Mouse (Mus musculus) kidney, adult 9 months (tissue): ENCODE data around the gene Snx18.

Experiments
- DNase-seq: peaks from one replicate; pipeline ENCODE4 v3.0.0; 2022

Gene Snx18

DNA sequence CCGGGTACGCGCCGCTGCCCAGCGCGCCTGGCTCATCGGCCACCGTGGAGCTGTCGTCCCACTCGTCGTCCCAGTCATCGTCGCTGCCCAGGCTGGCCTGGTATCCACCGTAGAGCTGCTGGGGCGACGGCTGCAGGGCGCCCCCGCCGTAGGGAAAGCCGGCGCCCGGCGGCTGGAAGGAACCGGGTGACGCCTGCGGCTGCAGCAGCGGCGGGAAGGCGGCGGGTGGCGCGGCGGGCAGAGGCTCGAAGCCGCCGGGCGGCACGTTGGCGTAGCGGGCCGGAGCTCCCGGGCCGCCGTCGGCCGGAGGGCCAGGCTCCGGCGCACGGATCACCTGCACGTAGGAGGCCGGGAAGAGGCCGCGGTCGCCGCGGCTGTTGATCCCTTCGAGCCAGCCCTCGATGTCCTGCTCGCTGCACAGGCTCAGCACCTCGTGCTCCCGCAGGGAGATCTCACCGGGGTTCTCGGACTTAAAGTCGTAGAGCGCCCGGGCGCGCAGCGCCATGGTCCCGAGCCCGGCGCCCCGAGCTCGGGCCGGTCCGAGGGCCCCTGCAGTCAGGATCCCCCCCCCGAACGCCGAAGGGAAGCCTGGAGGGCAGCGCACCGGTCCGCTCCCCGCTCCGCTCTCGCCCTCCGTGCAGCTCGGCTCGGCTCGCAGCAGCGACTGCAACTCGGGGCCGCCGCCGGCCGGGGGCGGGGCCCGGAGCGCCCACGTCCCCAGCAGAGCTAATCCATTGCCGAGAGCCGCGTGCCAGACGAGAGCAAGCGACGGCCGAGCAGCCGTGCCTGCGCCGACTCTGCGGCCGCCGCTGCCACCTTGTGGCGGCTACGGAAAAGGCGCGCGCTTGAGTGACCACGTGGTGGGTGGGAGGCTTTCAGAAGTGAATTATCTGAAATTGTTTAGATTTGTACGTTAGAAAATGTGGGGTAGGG is at the start of gene Snx18:
TSS of gene Snx18 (minus strand) at position 674 of the 933 bp plus-strand sequence.
- DNase-seq: peak; percentile 92

DNA sequence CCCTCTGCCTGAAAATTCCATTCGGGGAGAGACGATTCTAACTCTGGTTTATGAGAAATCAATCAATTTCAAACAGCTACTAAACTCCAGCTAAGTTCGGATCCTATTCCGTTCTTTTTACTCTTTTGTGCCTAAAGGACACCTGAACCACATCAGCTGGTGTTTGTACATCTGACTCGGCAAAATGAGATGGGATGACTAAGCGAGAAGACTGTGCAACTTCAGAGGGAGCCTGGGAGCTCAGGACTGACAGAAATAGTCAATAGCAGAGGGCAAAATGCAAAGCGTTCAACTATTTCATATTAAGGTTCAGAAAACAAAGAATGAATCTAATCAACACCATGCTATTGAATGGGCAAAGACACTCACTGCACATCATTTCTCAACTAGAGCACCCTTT is 45.5 kb upstream of the Snx18 start:
- DNase-seq: no peak

DNA sequence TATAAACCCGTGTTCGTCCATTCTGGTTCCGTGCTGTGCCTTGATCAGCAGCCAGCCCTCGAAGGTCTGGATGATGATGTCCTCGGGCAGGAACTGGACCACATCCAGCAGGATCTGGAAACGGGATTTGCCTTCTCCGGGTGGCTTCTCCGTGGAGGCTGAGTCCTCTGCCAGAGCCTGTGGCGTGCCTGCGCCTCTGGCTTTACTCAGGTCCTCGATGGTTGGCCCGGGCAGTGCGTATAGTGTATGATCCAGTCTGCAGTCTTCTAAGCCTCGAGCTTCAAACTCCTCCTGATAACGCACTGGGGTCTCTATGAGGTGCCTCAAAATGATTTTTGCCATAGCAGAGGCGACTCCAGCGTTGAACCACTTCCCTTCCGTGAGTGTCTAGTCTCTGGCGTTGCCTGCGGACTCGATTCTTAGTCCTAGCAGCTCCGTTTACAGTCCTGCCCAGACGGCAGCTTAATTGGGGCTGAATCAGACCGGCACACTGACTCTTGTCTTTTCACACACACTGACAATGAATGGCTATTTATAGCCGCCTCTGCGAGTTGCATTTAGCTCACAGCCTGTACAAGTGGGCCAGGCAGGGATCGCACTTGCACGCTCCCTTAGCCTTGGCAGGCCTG is 44.9 kb upstream of the Snx18 start, which contains the start of gene Hspb3:
TSS of gene Hspb3 (minus strand) at position 526 of the 629 bp plus-strand sequence.
- DNase-seq: no peak

DNA sequence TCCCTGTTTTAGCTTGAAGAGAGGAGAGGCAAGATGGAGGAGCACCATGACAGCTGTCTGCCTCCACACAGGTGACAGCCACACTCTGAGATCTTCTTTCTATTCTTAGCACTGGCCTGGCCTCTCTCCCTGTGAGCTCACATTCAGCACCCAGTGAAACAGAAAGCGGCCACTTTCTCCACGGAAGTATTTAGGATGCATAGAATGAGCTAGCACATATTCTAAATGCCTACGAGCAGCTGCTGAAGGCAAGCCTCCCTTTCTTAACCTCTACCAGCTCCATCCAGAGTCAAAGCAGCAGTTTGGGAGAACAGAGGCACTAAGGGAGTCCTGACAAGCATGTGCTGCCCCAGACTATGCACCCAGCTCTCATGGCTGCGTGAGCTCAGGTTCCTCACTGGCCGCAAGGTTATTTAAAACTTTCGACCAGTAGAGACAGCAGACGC is 43.5 kb upstream of the Snx18 start:
- DNase-seq: no peak

DNA sequence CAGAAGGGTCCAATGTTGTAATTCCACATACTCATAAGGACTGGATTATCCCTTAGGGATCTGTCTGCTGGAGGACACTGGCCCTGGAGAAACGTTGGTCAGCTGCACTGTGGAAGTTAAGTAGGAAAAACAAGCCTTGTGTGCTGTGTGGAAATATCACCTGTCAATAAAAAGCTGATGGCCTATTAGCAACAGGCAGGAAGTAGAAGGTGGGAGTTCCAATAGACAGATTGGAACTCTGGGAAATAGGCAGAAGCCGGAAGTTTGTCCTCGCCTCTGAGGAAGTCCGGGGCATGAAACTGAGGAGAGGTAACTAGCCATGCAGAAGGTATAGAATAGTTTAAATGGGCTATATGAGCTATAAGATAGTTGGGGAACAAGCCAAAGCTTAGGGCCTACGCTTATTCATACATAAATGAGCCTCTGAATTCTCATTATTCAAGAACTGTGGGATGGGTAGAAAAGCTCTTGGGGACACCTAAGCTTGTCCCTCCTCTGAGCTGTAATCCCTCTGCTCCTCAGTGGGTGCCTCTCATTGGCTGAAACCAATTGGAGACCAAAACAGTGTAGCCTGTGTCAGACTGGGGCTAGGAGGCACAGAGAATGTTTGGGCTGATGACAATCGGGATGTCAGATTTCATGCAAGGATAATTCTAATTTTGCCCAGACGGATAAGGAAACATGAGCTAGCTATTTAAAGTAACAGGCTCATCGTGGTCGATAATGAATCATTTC is 42.4 kb upstream of the Snx18 start:
- no peak for DNase-seq

DNA sequence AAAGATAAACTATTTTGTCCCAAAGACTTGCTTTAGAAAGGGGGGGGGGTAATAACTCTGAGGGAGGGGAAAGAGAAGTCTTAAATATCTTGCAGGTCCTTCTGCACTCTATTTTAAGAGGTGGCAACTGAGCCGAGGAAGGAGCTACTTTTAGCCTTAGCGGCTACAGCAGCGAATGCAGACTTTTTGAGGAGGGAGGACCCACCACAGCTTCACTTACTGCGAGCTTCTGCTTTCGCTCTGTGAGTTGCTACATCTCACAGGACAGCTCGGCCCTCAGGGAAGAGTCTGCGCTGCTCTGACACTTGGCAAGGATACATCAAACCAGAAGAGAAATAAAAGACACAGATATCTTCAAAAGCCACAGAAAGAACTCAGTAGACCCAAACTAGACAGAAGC is 38.8 kb upstream of the Snx18 start:
- DNase-seq: no peak

DNA sequence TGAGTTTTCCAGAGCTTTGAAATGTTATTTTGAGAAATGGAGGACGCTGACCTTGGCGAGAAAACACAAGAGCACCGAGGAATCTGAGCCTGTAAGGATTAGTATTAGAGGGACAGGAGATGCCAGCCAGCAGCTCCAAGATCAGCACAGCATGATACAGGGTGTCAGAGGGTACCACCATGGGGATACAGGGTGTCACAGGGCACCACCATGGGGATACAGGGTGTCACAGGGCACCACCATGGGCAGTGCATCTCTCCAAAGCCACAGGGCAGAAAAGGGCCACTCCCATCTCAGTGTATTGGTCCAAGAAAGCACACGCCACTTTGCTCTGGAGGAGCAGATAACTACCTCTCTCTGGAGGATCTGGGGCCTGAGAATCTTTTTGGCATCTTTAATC is 38.3 kb upstream of the Snx18 start:
- no peak for DNase-seq

DNA sequence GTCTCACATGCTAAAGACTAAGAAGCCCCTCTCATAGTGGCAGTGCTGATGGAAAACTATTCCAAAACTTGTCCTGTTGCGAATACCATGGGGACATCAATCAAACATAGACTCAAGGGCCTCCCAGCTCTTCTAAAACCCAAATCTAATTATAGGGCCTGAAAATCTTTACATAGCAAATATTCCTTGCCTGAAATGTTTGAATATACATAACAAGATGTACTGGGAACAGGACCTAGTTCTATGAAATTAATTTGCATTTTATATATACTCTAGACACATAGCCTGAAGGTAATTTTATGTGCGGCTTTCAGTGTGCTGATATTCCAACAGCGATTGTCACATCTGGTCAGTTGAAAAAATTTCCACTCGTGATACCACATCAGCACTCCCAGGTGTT is 37.1 kb upstream of the Snx18 start:
- no peak for DNase-seq

DNA sequence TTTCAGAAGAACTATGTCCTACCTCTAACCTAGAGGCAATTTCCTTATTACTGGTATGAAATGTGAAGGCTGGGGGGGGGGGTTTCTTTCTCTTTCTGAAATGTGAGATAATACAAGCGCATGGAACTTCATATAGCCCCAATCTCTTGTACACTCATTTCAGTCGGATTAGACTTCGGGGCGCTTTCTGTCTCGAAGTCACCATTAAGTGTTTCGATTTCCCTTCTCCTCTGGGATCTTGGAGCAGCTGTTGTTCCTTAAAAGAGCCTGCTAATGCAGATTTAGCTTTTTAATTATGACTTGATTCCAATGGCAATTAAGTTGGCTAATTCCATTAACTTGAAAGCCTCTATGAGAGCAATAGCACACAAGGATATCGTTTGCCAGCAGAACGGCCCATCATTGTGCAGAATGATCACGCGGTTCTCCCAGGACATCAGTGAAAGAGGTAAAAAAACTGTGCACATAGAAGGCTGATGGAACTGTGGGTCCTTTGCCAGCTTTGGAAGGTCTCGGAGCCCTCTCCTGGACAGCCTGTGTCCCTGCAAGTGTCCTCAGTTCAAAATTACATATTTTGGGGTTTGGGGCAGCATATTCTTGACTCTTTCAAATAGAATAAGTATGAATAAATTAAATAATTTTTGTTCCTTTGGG is 22.7 kb upstream of the Snx18 start:
- no peak for DNase-seq

DNA sequence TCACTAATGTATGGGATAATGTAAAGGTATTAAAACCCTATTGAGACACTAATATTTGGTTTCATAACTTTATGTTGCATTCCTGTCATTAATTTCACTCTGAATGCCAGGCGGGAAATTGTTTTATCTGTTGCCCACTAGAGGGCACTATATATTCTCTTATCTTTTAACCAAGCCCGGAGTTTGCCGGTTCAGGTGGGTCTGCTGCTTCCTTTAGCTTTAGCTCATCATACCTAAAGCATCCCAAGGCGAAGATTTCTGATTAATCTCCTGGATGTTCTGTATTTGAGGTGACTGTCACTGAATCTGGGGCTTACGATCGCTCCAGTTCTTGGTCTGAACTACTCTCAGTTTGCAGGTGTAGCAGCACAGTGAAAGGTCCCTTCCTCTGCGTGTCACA is 20.6 kb upstream of the Snx18 start:
- peak; percentile 39 for DNase-seq

DNA sequence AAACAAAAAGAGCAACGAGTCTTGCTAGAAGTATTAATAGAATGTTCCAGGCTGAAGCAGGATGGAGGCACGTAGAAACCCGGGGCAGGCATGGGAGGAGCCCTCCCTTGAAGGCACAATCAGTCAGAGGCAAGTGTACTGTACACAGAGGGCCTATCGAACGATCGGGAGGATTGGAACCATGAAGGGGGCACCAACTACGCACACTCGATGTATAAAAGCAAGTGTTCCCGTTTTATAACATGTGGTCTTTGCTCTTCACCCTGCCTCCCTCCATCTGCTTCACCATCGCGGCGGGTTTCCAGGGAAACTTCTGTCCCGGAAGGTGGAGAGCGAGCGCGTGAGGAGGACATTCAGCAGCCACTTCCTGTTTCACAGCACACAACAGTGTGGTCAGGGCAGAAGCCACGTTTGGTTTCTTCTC is 17.4 kb upstream of the Snx18 start:
- no peak for DNase-seq

DNA sequence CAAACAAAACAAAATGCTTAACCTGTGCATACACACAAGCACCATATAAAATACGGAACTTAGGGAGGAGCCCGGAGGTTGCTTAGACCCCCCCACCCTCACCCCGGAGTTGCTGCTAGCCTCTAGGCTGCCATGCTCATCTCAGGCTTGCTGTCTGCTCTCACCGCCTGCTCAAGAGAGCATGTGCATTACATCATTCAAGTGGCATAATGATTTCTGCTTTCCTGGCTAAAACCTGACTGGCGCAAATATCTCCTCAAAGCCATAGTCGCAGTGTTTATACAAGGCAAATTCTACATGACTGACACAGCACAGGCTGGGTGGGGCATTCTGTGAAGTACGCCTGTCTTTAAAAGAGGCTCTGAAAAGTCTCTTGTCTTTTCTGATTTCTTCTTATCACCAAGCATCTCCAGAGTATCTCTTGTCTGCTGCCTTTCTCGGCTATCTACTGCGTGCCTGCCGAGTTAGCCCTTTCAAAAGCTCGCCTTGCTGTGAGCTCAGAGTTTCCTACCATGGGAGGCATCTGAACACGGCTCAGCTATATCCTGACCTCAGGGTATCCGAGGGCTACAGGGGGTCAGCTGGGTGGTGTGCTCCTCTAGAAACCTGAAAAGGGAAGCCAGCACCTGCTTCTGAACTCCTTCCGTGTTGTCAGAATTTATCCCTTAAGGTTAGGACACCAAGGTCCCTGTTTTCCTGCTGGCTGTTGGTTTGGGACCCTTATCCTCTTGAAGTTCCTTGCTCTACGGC is 16.5 kb upstream of the Snx18 start:
- DNase-seq: no peak

DNA sequence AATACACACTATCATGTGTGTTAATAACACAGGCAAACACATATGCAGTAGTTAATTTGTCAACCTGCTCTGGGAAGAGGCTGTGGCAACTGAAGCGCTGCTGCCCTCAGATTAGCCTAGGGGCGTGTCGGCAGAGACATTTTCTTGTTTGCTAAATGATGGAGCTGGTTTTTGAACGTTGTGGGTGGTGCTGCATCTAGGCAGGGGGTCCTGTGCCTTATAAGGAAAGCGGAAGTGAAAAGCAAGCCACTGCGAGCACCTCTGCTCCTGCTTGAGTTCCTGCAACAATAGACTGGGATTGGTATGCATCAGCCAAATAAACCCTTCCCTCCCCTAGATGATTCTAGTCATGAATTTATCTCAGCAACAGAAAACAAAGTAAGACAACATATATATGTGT is 14.1 kb upstream of the Snx18 start:
- no peak for DNase-seq

DNA sequence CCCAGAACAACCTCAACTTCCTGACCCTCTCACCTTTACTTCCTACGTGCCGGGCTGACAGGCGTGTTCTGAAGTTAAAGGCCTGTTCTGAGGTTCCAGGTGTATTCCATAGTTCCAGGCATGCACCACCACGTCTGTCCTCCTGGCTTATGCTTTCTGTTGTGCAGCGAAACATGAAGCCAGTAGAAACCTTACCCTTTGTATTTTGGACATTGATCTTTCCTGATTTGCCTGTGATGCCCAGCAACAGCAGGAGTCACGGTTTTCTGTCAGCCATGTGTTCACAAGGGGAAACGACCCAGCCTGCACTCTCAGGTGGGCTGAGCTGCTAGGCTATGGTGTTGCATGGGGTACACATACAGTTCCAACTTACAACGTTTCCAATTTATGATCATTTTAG is 9.2 kb upstream of the Snx18 start:
- peak; percentile 75 for DNase-seq

DNA sequence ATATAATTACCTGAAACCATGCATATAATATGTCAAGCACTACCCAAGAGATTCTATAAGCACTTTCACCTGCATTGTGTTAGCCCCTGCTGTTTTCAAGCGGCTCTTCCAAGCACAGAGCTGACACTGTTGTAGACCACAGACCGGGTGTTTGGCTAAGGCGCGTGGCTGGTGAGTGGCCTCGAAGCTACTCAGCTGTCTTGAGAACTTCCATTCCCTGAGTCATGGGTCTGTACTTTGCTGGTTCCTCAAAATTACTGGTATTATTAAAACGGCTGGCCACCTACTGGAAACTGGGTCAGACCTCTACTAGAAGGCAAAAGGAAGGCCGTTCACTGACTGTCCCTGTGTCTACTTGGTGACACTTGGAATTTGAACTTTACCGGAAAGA is 4.5 kb upstream of the Snx18 start:
- DNase-seq: no peak

DNA sequence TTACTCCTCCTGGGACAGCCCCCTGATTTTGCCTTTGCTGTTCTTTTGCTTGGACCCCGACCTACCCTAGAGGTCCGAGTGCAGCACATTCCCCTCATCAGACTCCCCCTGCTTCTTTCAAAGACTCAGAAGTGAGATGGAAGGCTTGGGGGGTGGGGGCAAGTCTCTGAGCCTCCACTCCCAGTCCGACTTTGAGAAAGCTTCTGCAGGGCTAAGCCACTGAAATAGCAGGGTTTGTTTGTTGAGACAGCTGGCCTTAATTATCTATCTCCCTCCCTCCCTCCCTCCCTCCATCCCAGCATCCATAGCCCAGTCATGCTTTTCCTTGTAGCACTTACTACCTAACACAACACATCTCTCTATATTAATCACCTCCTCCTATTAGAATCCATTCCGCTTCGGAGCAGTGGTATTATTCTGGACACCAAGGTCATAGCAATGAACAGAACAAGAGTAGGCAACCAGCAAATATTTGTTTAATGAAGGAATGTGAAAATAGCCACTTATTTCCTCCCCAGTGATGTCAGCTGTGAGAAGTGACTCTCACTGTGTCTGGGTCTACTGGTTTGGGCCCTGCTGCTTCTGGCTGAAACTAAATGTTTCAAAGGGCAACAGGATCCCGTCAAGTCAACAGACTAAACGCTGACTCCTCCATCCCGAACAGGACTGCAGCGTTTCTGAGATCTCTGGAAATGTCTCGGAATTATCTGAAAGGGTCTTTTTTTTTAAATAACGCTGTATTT is 3.9 kb upstream of the Snx18 start:
- DNase-seq: no peak

DNA sequence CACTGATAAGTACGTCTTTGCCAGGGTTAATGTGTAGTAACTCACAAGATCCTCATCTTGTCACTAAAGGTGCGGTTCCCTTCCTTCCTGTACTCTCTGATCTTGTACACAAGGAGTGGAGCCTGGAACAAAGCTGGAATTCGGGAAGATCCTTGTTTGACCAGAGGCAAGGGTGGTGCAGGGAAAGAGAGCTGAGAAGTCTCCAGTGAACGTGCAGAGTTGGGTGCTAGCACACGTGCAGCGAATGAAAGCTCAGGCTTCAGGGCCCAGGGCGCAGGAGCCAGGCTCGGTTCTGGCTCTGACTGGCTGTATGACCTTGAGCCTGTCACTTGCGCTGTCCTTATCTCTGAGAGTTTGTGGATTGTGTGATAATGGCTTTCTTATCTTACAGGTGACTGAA is 639 bp upstream of the Snx18 start:
- DNase-seq: no peak

DNA sequence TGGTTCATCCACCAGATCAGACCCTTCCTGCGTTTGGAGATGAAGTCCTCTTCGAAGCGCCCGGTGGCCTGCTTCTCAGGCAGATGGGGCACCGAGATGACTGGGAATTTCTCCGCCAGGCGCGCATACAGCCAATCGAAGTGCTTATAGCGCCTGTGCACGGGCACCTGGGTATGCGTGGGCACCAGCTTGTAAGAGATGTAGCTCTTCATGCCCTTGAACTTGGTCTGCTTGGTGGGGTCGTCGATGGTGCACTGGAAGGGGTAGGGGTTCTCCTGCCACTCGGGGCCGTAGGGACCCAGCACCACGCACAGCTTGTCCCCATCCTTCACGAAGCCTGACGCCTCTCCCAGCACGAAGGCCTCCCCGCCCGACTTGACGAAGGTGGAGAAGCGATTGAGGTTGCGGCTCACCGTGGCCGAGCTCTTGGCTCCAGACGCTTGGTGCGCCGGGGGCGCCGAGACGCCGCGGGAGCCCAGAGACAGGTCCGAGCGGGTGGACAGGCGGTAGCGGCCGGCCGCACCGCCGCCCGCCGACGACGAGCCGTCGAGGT is 950 bp downstream of the Snx18 start:
- DNase-seq: no peak

DNA sequence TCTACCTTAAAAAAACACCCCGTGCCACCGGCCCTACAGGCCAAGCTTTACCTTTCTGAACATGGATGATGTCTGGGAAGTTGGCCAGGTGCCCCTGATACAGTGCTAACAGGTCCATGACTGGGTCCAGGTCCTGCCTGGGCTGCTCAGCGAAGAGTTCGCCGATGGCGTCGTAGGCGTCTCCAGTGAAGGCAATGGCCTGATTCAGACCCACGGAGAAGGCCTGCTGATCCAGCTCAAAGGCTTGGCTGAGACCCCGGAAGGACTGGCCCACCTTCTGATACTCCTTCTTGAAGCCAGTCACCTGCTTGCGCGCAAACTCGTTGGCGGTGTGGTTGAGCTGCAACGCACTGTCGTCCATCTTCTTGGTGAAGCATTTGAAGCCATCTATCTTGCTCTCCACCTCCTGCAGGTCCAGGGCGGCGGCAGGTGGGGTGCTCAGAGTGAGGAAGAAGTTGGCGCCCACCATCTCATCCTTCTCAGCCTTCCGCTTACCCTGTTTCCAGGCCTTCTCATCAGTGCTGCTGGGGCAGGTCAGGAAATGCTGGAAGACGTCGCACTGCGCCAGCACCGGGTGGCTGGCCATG is 1.5 kb downstream of the Snx18 start:
- peak; percentile 59 for DNase-seq

DNA sequence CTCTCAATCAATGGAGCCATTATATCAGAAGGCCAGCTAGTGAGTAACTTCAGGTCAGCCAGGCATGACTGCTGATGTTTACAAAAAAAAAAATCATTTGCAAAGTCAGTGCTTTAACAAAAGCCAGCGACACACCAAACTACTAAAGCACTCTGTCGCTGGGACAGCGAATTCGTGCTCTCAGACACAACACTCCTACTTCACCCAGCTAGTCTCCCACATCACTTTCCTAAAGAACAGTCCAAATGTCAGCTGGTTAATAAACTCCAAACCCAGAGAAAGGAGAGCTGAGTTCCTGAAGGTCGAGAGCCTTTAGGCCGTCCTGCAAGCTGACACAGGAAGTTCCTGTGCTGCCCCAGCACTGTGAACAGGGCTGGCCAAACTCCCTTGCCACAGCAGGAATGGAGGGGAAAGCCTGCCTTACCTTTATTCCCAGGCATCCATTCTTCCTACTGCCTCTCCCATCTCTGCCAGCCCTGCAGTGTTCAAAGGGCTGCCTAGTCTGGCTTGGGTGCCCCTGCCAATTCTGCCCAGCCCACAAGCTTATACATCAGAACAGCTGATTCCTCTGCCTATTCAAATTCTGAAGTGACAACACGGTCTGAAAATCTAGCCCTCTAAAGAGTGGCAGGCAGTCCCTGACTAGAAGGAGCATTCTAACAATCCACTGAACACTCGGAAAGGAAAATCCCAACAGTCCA is 2.2 kb downstream of the Snx18 start:
- peak; percentile 85 for DNase-seq
